Mouse (Mus musculus): ENCODE results near the gene Cdc37.

DNA sequence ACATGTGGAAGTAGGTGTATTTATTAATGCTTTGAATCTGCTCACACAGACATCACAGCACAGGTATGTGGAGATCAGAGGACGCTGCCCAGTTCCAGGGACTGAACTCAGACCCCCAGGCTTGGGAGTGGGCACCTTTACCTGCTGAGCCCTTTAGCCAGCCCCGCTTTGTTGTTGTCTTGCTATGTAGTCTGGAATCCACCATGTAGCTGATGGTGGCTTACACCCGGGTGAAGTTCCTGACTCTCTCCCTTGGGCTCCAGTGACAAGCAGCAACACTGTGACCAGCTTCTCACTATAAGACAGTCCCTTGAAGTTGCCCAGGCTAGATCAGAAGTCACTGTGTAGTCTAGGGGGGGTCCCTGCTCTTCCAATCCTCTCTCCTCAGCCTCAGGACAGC, 5.4 kb downstream of the Cdc37 start:
- TF ChIP-seq CTCF (IDR thresholded peaks at IDR 0.05) (no peak), EP300 (IDR thresholded peaks at IDR 0.05) (no peak)
